Mouse (Mus musculus) hematopoietic stem cell, adult 5-6 weeks (primary cell): Measurements from ENCODE around the gene Gpr149. TPM values are rescaled to one million over a fixed set of nuclear protein-coding genes. Genes with fewer than 3 reads are reported as not detected.

Experiments used
- total RNA-seq: library from RNA; stranded (forward); fragments of 172-1452, 232-1000 nt; gene quantifications from 2 replicates; pipeline ENCODE4 v1.2.3, GENCODE M21; 2017

Gene Gpr149
- total RNA-seq, 1 experiment from 2014 or later: not detected

Other genes with a start within 250 kb of the Gpr149 start
- gene Dhx36, start 98.1 kb downstream of the Gpr149 start, total RNA-seq: 58.7 and 60.5 TPM in 2 replicates